Mouse (Mus musculus) heart, embryonic 15.5 days (tissue): ENCODE measurements at regions not wholly inside any gene's neighbourhood (a gene's known extent, or its start where the extent isn't known, plus 50 kb on each side); places are given as distances from the start of the nearest gene placed in this dataset.

Source experiments
- ATAC-seq: fragments of 200-750 bp; cut with Nextera tagmentation; replicated peaks from 2 replicates; pipeline ENCODE4 v1.8.0; 2017; ENCODE audit warnings: low read depth, moderate TSS enrichment; ENCODE audit not compliant: insufficient number of reproducible peaks, insufficient read depth, low FRiP score
- H3K27ac ChIP-seq: fragments of 300-500 bp; sonication (generic); 2 replicates; pipeline ENCODE4 v1.5.1; 2015; ENCODE audit warnings: mild to moderate bottlenecking, inconsistent platforms
- H3K27me3 ChIP-seq: fragments of 300-500 bp; sonication (generic); 2 replicates; pipeline ENCODE4 v1.6.1; 2015; ENCODE audit warnings: inconsistent platforms
- H3K36me3 ChIP-seq: fragments of 300-500 bp; sonication (generic); 2 replicates; pipeline ENCODE4 v1.6.1; 2015; ENCODE audit warnings: mild to moderate bottlenecking, inconsistent platforms
- H3K4me1 ChIP-seq: fragments of 300-500 bp; sonication (generic); replicated peaks from 2 replicates; pipeline ENCODE4 v1.6.1; 2015; ENCODE audit warnings: inconsistent platforms
- H3K4me2 ChIP-seq: fragments of 300-500 bp; sonication (generic); 2 replicates; pipeline ENCODE4 v1.6.1; 2015; ENCODE audit warnings: inconsistent platforms, mild to moderate bottlenecking, moderate library complexity
- H3K4me3 ChIP-seq: fragments of 300-500 bp; sonication (generic); 2 replicates; pipeline ENCODE4 v1.5.1; 2015; ENCODE audit warnings: mild to moderate bottlenecking, inconsistent platforms
- H3K9ac ChIP-seq: fragments of 300-500 bp; sonication (generic); 2 replicates; pipeline ENCODE4 v1.6.1; 2015; ENCODE audit warnings: mild to moderate bottlenecking, inconsistent platforms
- H3K9me3 ChIP-seq: fragments of 300-500 bp; sonication (generic); replicated peaks from 2 replicates; pipeline ENCODE4 v1.6.1; 2016; ENCODE audit warnings: inconsistent platforms
- WGBS: fragments of 180-500 bp; shearing (Covaris S2); methylation state at CpG from one replicate; pipeline ENCODE4 v1.1.7; 2015; ENCODE audit warnings: mixed read lengths; 5-methylcytosine and 5-hydroxymethylcytosine counted together

DNA sequence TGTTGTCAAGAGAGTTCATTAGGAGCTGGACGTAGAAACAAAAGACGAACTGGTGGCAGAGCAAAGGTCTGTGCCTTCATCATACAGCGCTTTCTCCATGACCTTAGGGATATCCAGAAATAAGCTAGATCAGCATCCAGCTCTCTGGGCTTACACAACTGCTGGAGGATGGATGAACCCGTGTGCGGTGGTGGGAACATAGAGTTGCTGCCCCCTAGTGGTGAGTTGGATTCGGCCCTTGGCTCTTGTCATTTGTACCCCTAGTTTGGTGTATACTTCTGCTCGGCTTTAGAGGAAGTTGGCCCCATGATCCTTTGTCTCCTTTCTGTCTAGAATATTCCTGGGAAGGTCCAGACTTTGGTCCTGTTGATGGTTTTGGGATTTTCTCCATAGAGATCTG, 369.4 kb downstream of the Dhx35 start:
- Histone ChIP-seq H3K4me2 (no peak overlapping the region), H3K4me1 (peaks cover 7% of the 10 kb centered on the region; the same call in 1 of the 2 replicates), H3K36me3 (no peaks in the 10 kb centered on the region), H3K9me3 (no peaks in the 10 kb centered on the region), H3K4me3 (no peak overlapping the region), H3K27ac (no peak overlapping the region), H3K27me3 (no peaks in the 10 kb centered on the region), H3K9ac (no peak overlapping the region)
- ATAC-seq: no peak
- 34% methylated on average over 7 of the region's 7 CpGs for WGBS

DNA sequence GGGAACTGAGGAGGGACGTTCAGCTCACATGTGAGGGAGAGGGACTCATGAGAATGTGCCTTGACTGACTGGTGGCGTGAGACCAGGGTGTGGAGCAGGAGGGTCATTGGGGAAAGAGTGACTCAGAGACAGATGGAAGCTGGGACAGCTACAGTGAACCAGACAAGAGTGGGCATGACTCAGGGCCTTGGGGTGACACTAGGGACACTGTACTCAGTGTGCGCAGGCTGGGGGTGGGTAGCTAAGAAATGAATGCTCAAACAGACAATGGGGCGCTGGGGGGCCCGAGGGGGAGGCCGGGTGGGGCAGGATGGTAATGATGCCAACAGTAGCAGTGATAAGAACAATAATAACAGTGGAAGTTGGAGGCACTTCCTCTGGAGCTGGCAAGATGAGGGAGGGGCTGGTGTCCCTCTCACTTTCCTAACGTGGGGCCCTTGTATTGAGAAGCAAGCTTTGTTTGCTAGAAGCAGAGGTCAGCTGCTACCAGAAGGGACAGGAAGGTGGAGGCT, 374.0 kb downstream of the Dhx35 start:
- Histone ChIP-seq H3K9me3 (no peaks in the 10 kb centered on the region), H3K9ac (no peak overlapping the region), H3K4me3 (no peak overlapping the region), H3K4me2 (no peak overlapping the region), H3K4me1 (peaks cover 7% of the 10 kb centered on the region; the same call in 1 of the 2 replicates), H3K36me3 (no peaks in the 10 kb centered on the region), H3K27me3 (no peaks in the 10 kb centered on the region), H3K27ac (peak overlapping the region; percentile 27; the same call in 1 of the 2 replicates)
- peak; percentile 84 for ATAC-seq
- 41% methylated on average over 7 of the region's 7 CpGs for WGBS

DNA sequence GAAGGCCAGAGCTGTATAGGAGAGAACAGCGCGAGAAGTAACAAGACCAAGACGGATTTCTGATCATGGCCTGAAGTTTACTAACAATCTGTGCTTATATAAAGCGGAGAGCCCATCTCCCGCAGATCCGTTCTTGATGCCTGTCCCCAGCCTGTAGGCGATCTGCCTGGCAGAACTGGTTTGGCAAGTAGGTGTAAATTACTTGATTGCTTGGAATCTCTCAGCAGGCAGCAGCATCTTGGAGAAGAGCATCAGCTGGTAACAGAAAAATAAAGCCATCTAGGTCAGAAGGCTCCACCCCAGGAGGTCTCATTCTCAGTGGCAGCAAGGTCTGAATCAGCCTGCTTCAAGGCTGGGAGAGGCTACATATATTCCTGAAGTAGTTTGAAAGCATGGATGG, 401.5 kb downstream of the Dhx35 start:
- Histone ChIP-seq H3K9me3 (no peaks in the 10 kb centered on the region; the same call in 1 of the 2 replicates), H3K4me3 (no peak overlapping the region), H3K27ac (no peak overlapping the region), H3K27me3 (no peaks in the 10 kb centered on the region), H3K9ac (no peak overlapping the region), H3K4me1 (no peaks in the 10 kb centered on the region), H3K4me2 (no peak overlapping the region), H3K36me3 (no peaks in the 10 kb centered on the region)
- WGBS: 32% methylated on average over 7 of the region's 7 CpGs
- no peak for ATAC-seq

DNA sequence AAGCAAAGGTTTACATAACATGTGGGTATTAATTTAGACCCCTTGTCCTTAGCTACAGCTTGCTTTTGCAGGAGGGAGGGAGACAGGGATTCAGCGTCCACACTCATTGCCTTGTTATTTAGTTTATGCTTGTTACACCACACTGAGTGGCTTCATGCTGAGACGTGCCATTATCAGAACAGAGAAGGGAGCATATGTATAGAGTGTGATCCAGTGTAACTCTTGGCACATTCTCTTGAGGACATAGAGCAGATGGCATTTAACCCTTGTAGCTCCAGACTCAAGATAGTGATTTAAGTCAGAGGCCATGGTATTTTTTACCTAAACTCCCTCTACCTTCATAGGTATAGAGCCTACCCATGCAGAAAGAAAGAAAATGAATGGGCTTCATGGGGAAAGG, 437.7 kb downstream of the Dhx35 start:
- 40% methylated on average over 2 of the region's 2 CpGs for WGBS
- Histone ChIP-seq H3K4me2 (no peak overlapping the region), H3K27me3 (peaks cover 3% of the 10 kb centered on the region; the same call in 1 of the 2 replicates), H3K9ac (no peak overlapping the region), H3K9me3 (no peaks in the 10 kb centered on the region), H3K4me1 (no peaks in the 10 kb centered on the region), H3K4me3 (no peak overlapping the region), H3K27ac (no peak overlapping the region), H3K36me3 (no peaks in the 10 kb centered on the region)
- ATAC-seq: no peak

DNA sequence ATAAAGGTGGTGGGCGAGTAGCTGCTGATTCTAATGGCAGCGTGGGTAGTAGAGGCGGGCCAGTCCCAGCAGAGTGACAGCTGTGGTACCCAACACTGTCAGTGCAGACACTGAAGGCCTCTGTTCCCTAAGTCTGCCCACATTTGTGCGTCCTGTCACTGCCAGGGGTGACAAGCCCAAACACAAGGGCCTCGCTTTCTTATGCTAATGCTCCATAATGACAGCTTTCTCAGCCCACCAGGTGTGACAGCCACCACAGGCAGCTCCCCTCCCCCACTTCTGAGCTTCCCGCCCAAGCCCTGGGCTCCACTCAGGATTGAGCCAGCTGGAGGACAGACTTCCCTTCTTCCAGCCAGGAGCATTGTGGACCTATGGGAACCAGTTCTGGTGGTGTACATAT, 440.4 kb downstream of the Dhx35 start:
- WGBS: 28% methylated on average over 6 of the region's 6 CpGs
- ATAC-seq: no peak
- H3K4me1 ChIP-seq: no peaks in the 10 kb centered on the region
- no peak overlapping the region for H3K4me2 ChIP-seq
- H3K9me3 ChIP-seq: no peaks in the 10 kb centered on the region
- no peaks in the 10 kb centered on the region for H3K36me3 ChIP-seq
- H3K27ac ChIP-seq: no peak overlapping the region
- no peak overlapping the region for H3K9ac ChIP-seq
- no peak overlapping the region for H3K4me3 ChIP-seq
- peaks cover 3% of the 10 kb centered on the region; the same call in 1 of the 2 replicates for H3K27me3 ChIP-seq

DNA sequence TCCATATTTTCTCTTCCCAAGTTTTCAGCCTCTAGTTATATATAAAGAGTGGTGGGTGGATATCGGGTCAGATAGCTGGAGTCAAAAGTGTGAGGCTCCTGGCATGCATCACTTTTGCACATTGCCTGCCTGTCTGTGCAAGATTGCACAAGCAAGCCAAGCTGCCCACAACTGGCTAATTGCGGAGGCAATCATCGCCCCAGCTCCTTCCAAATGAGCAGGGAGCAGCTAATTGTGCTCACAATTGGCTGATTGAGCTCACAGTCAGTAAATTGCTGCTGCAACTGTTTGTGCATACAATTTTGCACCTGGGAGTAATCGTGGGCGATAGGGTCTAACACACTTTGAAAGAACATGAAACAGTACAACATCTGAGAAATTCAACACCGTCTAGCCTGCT, 455.5 kb downstream of the Dhx35 start:
- H3K4me3 ChIP-seq: no peak overlapping the region
- H3K36me3 ChIP-seq: no peaks in the 10 kb centered on the region
- no peaks in the 10 kb centered on the region for H3K27me3 ChIP-seq
- H3K9me3 ChIP-seq: no peaks in the 10 kb centered on the region
- H3K9ac ChIP-seq: no peak overlapping the region
- no peaks in the 10 kb centered on the region for H3K4me1 ChIP-seq
- 85% methylated on average over 6 of the region's 6 CpGs for WGBS
- no peak overlapping the region for H3K27ac ChIP-seq
- no peak for ATAC-seq
- no peak overlapping the region for H3K4me2 ChIP-seq

DNA sequence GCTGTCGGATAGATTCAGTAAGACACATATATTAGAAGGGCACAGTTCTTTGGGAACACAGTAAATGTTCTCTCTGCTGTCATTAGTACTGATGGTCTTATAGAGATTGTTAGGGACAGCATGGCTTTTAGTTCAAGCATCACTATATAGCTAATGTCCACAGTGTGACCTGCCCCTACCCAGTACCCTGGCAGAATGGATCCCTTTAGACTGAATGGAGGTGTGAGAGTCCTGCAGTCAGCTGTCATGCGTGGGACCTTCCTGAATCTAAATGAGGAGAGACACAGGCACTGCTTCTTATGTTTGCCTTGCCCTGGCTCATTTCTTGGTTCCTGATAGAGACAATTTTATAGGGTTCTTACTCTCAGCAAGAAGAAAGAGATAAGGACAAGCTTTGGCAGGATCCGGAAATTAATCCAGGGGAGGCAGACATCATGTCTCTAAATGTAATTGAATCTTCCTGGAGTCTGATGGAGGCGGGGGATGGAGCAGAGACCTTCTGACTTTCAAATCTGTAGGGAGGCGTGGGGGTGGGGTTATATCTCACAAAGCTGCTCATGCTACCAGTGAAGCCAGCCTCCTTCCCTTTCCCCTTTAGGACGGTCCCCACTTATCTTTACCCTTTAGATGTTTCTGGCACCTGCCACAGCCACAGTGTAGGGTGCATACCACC, 456.5 kb downstream of the Dhx35 start:
- no peaks in the 10 kb centered on the region for H3K27me3 ChIP-seq
- ATAC-seq: no peak
- H3K36me3 ChIP-seq: no peaks in the 10 kb centered on the region
- no peaks in the 10 kb centered on the region for H3K9me3 ChIP-seq
- H3K4me1 ChIP-seq: no peaks in the 10 kb centered on the region
- H3K4me3 ChIP-seq: no peak overlapping the region
- H3K9ac ChIP-seq: no peak overlapping the region
- no peak overlapping the region for H3K27ac ChIP-seq
- no peak overlapping the region for H3K4me2 ChIP-seq
- 47% methylated on average over 6 of the region's 6 CpGs for WGBS

DNA sequence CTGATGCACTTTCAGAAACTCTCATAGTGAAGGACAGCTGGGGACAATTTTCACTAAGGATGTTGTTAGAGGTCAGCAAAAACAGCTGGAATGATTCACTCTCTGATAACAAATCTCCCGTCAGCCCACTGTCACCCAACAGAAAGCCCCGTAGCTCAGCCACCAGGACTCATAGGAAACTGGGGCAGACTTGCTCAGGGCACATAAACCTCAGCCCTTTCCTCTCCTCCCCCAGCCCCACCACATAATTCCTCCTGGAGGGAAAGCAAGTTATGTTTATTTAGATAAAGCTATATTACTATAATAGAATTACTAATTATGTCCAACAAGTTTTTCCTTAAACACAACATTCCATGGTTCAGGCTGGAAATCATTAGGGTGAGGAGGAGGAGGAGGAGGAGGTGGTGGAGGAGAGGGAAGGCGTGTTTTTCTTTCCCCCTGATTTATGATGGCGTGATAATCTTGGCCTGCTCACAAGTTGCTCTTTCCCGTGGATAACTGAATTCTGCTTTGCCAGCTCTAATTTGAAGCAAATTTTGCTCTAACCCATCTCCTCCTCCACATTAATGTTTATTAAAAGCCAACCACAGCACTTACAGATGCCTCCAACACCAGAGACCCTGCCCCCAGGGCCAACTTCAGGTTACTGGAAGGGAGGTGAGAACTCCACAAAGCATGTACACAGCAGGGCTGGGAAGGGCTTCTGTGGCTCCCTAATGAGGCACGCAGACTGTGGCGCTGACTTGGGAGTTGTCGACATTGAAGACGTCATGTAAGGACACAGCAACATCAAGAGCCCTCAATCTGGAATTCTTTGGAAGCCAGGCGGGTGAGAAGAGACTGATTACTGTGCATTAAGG, 475.8 kb downstream of the Dhx35 start:
- no peaks in the 10 kb centered on the region for H3K36me3 ChIP-seq
- WGBS: 40% methylated on average over 10 of the region's 10 CpGs

DNA sequence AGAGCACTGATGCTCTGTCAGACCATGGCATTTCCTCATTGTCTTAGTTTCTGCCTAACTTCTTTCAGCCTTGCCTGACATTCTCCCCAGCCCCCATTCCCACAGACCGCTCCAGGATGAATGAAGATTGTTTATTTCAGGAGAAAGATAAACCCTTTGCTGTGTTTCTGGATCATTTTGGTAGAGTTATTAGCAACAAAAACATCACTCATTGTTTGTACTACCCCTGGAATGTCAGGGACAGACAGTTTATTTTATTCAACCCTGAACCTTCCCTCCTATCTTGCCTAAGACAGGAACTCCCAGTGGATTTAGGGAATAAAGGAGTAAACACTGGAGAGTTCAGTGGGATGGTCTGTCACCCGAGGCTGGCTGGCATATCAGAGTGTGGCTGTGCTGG, 484.3 kb downstream of the Dhx35 start:
- 38% methylated on average over 2 of the region's 2 CpGs for WGBS
- H3K27me3 ChIP-seq: no peaks in the 10 kb centered on the region
- H3K36me3 ChIP-seq: no peaks in the 10 kb centered on the region
- ATAC-seq: no peak
- no peaks in the 10 kb centered on the region for H3K9me3 ChIP-seq
- H3K9ac ChIP-seq: no peak overlapping the region
- H3K4me3 ChIP-seq: no peak overlapping the region
- H3K27ac ChIP-seq: no peak overlapping the region
- H3K4me1 ChIP-seq: no peaks in the 10 kb centered on the region
- H3K4me2 ChIP-seq: no peak overlapping the region

More for the DNA sequence above, 475.8 kb downstream of the Dhx35 start:
- no peaks in the 10 kb centered on the region for H3K9me3 ChIP-seq
- ATAC-seq: no peak
- H3K27ac ChIP-seq: no peak overlapping the region
- no peak overlapping the region for H3K4me3 ChIP-seq
- no peaks in the 10 kb centered on the region for H3K4me1 ChIP-seq
- H3K9ac ChIP-seq: no peak overlapping the region
- no peaks in the 10 kb centered on the region for H3K27me3 ChIP-seq
- no peak overlapping the region for H3K4me2 ChIP-seq

DNA sequence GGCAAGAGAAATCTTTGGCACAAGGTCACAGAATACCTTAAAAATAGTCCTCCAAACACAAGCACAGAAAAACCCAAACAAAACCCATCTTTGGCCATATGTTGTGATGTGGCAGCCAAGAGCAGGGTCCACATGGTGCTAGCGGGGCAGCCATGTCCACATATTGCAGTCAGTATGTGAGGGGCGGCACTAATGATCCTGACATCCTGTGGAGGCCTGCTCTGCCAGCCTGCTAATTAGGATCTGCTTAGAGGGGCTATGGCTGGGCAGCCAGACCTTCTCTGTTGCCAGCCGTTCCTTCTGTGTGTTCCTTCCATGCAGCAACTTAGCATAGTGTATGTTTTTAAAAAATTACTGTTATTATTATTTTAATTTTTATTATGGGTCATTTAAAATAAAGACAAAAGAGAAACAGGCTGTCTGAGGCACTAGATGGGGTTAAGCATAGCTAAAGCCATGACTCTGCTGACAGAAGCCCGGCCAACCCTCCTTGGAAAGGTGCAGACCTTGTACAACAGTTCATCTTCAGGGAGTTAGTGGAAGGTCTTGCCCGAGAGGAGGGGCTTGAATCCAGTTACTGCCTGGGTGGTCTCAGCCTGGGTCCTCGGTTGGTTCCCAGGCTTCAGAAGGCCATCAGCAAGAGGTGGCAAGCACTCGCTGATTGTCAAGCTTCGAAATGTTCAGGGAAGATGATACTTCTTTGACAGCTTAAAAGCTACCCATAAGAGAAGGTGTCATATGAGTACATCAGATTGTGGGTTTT, 487.1 kb downstream of the Dhx35 start:
- no peaks in the 10 kb centered on the region for H3K36me3 ChIP-seq
- no peak overlapping the region for H3K4me3 ChIP-seq
- H3K9ac ChIP-seq: no peak overlapping the region
- WGBS: 74% methylated on average over 8 of the region's 8 CpGs
- no peaks in the 10 kb centered on the region for H3K9me3 ChIP-seq
- H3K27me3 ChIP-seq: no peaks in the 10 kb centered on the region
- H3K4me1 ChIP-seq: no peaks in the 10 kb centered on the region
- ATAC-seq: no peak
- H3K4me2 ChIP-seq: no peak overlapping the region
- no peak overlapping the region for H3K27ac ChIP-seq

DNA sequence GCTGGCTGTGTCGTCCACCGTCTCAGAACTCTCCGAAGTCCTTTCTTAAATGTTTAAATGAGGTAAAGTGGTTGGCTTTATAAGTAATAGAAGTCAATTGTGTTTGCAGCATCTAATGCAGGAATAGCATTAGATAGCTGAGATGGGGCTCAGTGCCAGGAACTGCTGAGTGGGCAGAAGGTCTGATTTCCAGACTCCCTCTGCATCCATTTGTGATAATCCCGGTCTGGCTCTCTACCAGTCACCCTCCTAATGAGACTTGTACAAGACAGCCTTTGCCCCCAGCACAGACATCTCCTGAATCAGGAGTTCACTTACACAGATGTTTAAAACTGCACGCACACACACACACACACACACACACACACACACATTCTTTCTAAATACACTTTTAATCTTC, 489.5 kb downstream of the Dhx35 start:
- Histone ChIP-seq H3K4me3 (no peak overlapping the region), H3K9ac (no peak overlapping the region), H3K27ac (no peak overlapping the region), H3K36me3 (no peaks in the 10 kb centered on the region), H3K4me2 (no peak overlapping the region), H3K27me3 (no peaks in the 10 kb centered on the region), H3K4me1 (no peaks in the 10 kb centered on the region), H3K9me3 (no peaks in the 10 kb centered on the region)
- ATAC-seq: no peak
- WGBS: 74% methylated on average over 5 of the region's 5 CpGs
